Mouse (Mus musculus): Measurements from ENCODE around the gene Hist1h2bb. TPM values are rescaled to one million over a fixed set of nuclear protein-coding genes. Genes with fewer than 3 reads are reported as not detected.
"Not testable (repeated sequence)": the region's sequence is repeated elsewhere in the genome, so short reads cannot be mapped to it uniquely, and the experiment has no call there.

Gene Hist1h2bb
- 2.0 and 2.1 TPM in 2 replicates for polyA plus RNA-seq (2015; fragmentation: Nextera tagmentation; extraction: Ambion mirVana)

- not testable (repeated sequence) for H3K27me3 ChIP-seq; H3K36me3 ChIP-seq; H3K9me3 ChIP-seq (replicated peaks)
- H3K27ac ChIP-seq (replicated peaks) = peak within 1 kb of the TSS; percentile 98
- peak within 1 kb of the TSS; percentile 52 for H3K4me2 ChIP-seq (replicated peaks)
- peaks cover 18% of the 10 kb centered on the region for H3K4me1 ChIP-seq
- ATAC-seq (ENCODE audit: insufficient number of reproducible peaks, low FRiP score, low TSS enrichment, low read depth) = peak; percentile 91
- H3K4me3 ChIP-seq (replicated peaks) = peak within 1 kb of the TSS; percentile 43
- WGBS = under 1% methylated on average over 43 of the region's 58 CpGs
- H3K9ac ChIP-seq = peak within 1 kb of the TSS; percentile 18; the same call in 1 of the 2 replicates
These were observed at the start of gene Hist1h2bb for GRCm38 (mm10) chr13:23746201-23747080. Hist1h2bb (plus strand) TSS chr13:23746734.

GRCm38 (mm10) chr13:23697491-23698299, 48.8 kb upstream of the Hist1h2bb start:
- Histone ChIP-seq H3K36me3 (no peaks in the 10 kb centered on the region), H3K9me3 (replicated peaks) (no peaks in the 10 kb centered on the region), H3K4me3 (replicated peaks) (peak overlapping the region; percentile 47), H3K27ac (replicated peaks) (peak overlapping the region; percentile 91), H3K4me1 (peaks cover 20% of the 10 kb centered on the region; the same call in 1 of the 2 replicates), H3K4me2 (replicated peaks) (peak overlapping the region; percentile 66), H3K9ac (peak overlapping the region; percentile 52), H3K27me3 (no peaks in the 10 kb centered on the region)
- WGBS = under 1% methylated on average over 32 of the region's 32 CpGs
- peak; percentile 67 for ATAC-seq (ENCODE audit: insufficient number of reproducible peaks, low FRiP score, low TSS enrichment, low read depth)

GRCm38 (mm10) chr13:23698300-23698693, 48.2 kb upstream of the Hist1h2bb start, which contains the start of gene Hist1h4c:
Hist1h4c (minus strand) TSS chr13:23698454.
- Histone ChIP-seq H3K27ac (replicated peaks) (peak within 1 kb of the TSS; percentile 91), H3K27me3 (no peaks in the 10 kb centered on the region), H3K4me1 (peaks cover 20% of the 10 kb centered on the region; the same call in 1 of the 2 replicates), H3K4me2 (replicated peaks) (peak within 1 kb of the TSS; percentile 66), H3K9me3 (replicated peaks) (no peaks in the 10 kb centered on the region), H3K4me3 (replicated peaks) (peak within 1 kb of the TSS; percentile 47), H3K9ac (peak within 1 kb of the TSS; percentile 52), H3K36me3 (no peaks in the 10 kb centered on the region)
- peak; percentile 95 for ATAC-seq (ENCODE audit: insufficient number of reproducible peaks, low FRiP score, low TSS enrichment, low read depth)
- WGBS = under 1% methylated on average over 22 of the region's 22 CpGs

GRCm38 (mm10) chr13:23698996-23699395, 47.5 kb upstream of the Hist1h2bb start:
- ATAC-seq (ENCODE audit: insufficient number of reproducible peaks, low FRiP score, low TSS enrichment, low read depth) = no peak
- H3K4me2 ChIP-seq (replicated peaks) = peak overlapping the region; percentile 66
- peak overlapping the region; percentile 91 for H3K27ac ChIP-seq (replicated peaks)
- no peak overlapping the region; the same call in 1 of the 2 replicates for H3K4me3 ChIP-seq (replicated peaks)
- 0 out of 2 replicates have a peak overlapping the region, but pooled peaks have one; percentile 9 for H3K9ac ChIP-seq
- 55% methylated on average over 6 of the region's 6 CpGs for WGBS
- H3K27me3 ChIP-seq = no peaks in the 10 kb centered on the region
- H3K4me1 ChIP-seq = peaks cover 20% of the 10 kb centered on the region; the same call in 1 of the 2 replicates
- no peaks in the 10 kb centered on the region for H3K9me3 ChIP-seq (replicated peaks)
- H3K36me3 ChIP-seq = no peaks in the 10 kb centered on the region

GRCm38 (mm10) chr13:23699767-23700166, 46.8 kb upstream of the Hist1h2bb start:
- Histone ChIP-seq H3K9ac (no peak overlapping the region), H3K27me3 (no peaks in the 10 kb centered on the region), H3K4me3 (replicated peaks) (no peak overlapping the region), H3K9me3 (replicated peaks) (no peaks in the 10 kb centered on the region), H3K4me2 (replicated peaks) (no peak overlapping the region), H3K27ac (replicated peaks) (no peak overlapping the region), H3K4me1 (peaks cover 20% of the 10 kb centered on the region; the same call in 1 of the 2 replicates), H3K36me3 (no peaks in the 10 kb centered on the region)
- WGBS = 59% methylated on average over 3 of the region's 3 CpGs
- no peak for ATAC-seq (ENCODE audit: insufficient number of reproducible peaks, low FRiP score, low TSS enrichment, low read depth)

- H3K9ac ChIP-seq = no peak overlapping the region
- ATAC-seq (ENCODE audit: insufficient number of reproducible peaks, low FRiP score, low TSS enrichment, low read depth) = peak; percentile 48; the same call in 1 of the 2 replicates
- WGBS = 29% methylated on average over 8 of the region's 8 CpGs
- H3K4me2 ChIP-seq (replicated peaks) = no peak overlapping the region
- no peak overlapping the region for H3K4me3 ChIP-seq (replicated peaks)
- H3K27me3 ChIP-seq = no peaks in the 10 kb centered on the region
- no peak overlapping the region for H3K27ac ChIP-seq (replicated peaks)
- H3K9me3 ChIP-seq (replicated peaks) = no peaks in the 10 kb centered on the region
- H3K36me3 ChIP-seq = no peaks in the 10 kb centered on the region
- 0 out of 2 replicates have a peak, but pooled peaks cover 14% of the 10 kb centered on the region for H3K4me1 ChIP-seq
These were observed 45.6 kb upstream of the Hist1h2bb start for GRCm38 (mm10) chr13:23700786-23701520.

- Histone ChIP-seq H3K27me3 (no peaks in the 10 kb centered on the region), H3K4me2 (replicated peaks) (no peak overlapping the region), H3K9ac (no peak overlapping the region), H3K4me1 (0 out of 2 replicates have a peak, but pooled peaks cover 10% of the 10 kb centered on the region), H3K36me3 (no peaks in the 10 kb centered on the region), H3K9me3 (replicated peaks) (no peaks in the 10 kb centered on the region), H3K4me3 (replicated peaks) (no peak overlapping the region), H3K27ac (replicated peaks) (no peak overlapping the region)
- 57% methylated on average over 4 of the region's 4 CpGs for WGBS
- ATAC-seq (ENCODE audit: insufficient number of reproducible peaks, low FRiP score, low TSS enrichment, low read depth) = no peak
These were observed 44.3 kb upstream of the Hist1h2bb start for GRCm38 (mm10) chr13:23702220-23702619.

- 84% methylated on average over 2 of the region's 2 CpGs for WGBS
- H3K4me1 ChIP-seq = 0 out of 2 replicates have a peak, but pooled peaks cover 10% of the 10 kb centered on the region
These were observed 43.7 kb upstream of the Hist1h2bb start for GRCm38 (mm10) chr13:23702801-23703200.

GRCm38 (mm10) chr13:23705751-23706356, 40.7 kb upstream of the Hist1h2bb start:
- H3K4me2 ChIP-seq (replicated peaks) = no peak overlapping the region
- 90% methylated on average over 7 of the region's 7 CpGs for WGBS
- H3K9ac ChIP-seq = no peak overlapping the region
- H3K4me3 ChIP-seq (replicated peaks) = no peak overlapping the region
- no peaks in the 10 kb centered on the region for H3K9me3 ChIP-seq (replicated peaks)
- H3K27ac ChIP-seq (replicated peaks) = no peak overlapping the region
- ATAC-seq (ENCODE audit: insufficient number of reproducible peaks, low FRiP score, low TSS enrichment, low read depth) = no peak
- H3K36me3 ChIP-seq = no peaks in the 10 kb centered on the region
- H3K4me1 ChIP-seq = peaks cover 14% of the 10 kb centered on the region; the same call in 1 of the 2 replicates
- no peaks in the 10 kb centered on the region for H3K27me3 ChIP-seq

More at GRCm38 (mm10) chr13:23702801-23703200, 43.7 kb upstream of the Hist1h2bb start:
- H3K4me3 ChIP-seq (replicated peaks); H3K9me3 ChIP-seq (replicated peaks); ATAC-seq (ENCODE audit: insufficient number of reproducible peaks, low FRiP score, low TSS enrichment, low read depth); H3K36me3 ChIP-seq; H3K27me3 ChIP-seq; H3K4me2 ChIP-seq (replicated peaks); H3K9ac ChIP-seq; H3K27ac ChIP-seq (replicated peaks): not testable (repeated sequence)

- H3K4me2 ChIP-seq (replicated peaks) = no peak overlapping the region
- H3K36me3 ChIP-seq = no peaks in the 10 kb centered on the region
- H3K4me1 ChIP-seq = peaks cover 11% of the 10 kb centered on the region; the same call in 1 of the 2 replicates
- no peak overlapping the region for H3K9ac ChIP-seq
- H3K9me3 ChIP-seq (replicated peaks) = no peaks in the 10 kb centered on the region
- H3K27ac ChIP-seq (replicated peaks) = no peak overlapping the region
- no peaks in the 10 kb centered on the region for H3K27me3 ChIP-seq
- 93% methylated on average over 12 of the region's 12 CpGs for WGBS
- no peak overlapping the region for H3K4me3 ChIP-seq (replicated peaks)
- no peak for ATAC-seq (ENCODE audit: insufficient number of reproducible peaks, low FRiP score, low TSS enrichment, low read depth)
These were observed 39.8 kb upstream of the Hist1h2bb start for GRCm38 (mm10) chr13:23706771-23707170.
